Mouse (Mus musculus): Measurements from ENCODE around the gene 4930407I10Rik.

GRCm38 (mm10) chr15:82085606-82086005 lies 26.7 kb downstream of the 4930407I10Rik start:
- TF ChIP-seq CTCF (IDR thresholded peaks at IDR 0.05; ENCODE audit: low read depth, low read length) (no peak), POLR2A (IDR thresholded peaks at IDR 0.05; ENCODE audit: insufficient read depth, low read length) (no peak)
